Mouse (Mus musculus): Measurements from ENCODE around the gene Pabpn1l.

- no peak for TF ChIP-seq POLR2A (IDR thresholded peaks at IDR 0.05; ENCODE audit: low read depth, low read length)
- no peak for TF ChIP-seq CTCF (conservative IDR thresholded peaks at IDR 0.05; ENCODE audit: insufficient read depth, insufficient read length, low read depth, low read length)
Measured at GRCm38 (mm10) chr8:122646337-122646736, 23.8 kb upstream of the Pabpn1l start.

Data from kidney, adult 2 months (tissue).